ENCODE assay signal across 11 mouse cellular contexts in genomic region chr12:118186881-118187489, GRCm38 (mm10). TPM values are rescaled to one million over a fixed set of nuclear protein-coding genes. Genes with fewer than 3 reads are reported as not detected.
DNase-seq lines count a peak whose midpoint lies in the region; ATAC-seq and TF ChIP-seq lines count a peak whose summit lies in the region.
"Had no signal": no experiment of that assay in that cellular context is flagged by ENCODE, and none has a peak within 500 bp of the region (broad histone marks: within the 10 kb centered on the region; RNA-seq: fewer than 3 reads in every experiment).

No protein-coding gene starts in this region.

- H3K4me1 ChIP-seq in forebrain, embryonic 12.5 days = peaks cover 13% of the 10 kb centered on the region
- no peaks in the 10 kb centered on the region for H3K4me1 ChIP-seq in forebrain, postnatal 0 days (ENCODE audit: insufficient read depth)
- peaks cover 10% of the 10 kb centered on the region for H3K4me1 ChIP-seq in midbrain, embryonic 12.5 days
- H3K4me1 ChIP-seq in midbrain, embryonic 16.5 days (ENCODE audit: control insufficient read depth, insufficient read depth, low read length) = no peaks in the 10 kb centered on the region
- peaks cover 19% of the 10 kb centered on the region for H3K4me1 ChIP-seq in intestine, embryonic 14.5 days (replicated peaks; ENCODE audit: control insufficient read depth, insufficient read depth, low read length)
- peaks cover 14% of the 10 kb centered on the region for H3K4me1 ChIP-seq in stomach, embryonic 16.5 days (ENCODE audit: control insufficient read depth, insufficient read depth, low read length)
- H3K4me1 ChIP-seq: embryonic facial prominence, embryonic 13.5 days had no signal

- H3K27ac ChIP-seq in forebrain, embryonic 12.5 days = no peak overlapping the region
- no peak overlapping the region for H3K27ac ChIP-seq in forebrain, postnatal 0 days (ENCODE audit: low read depth, low read length)
- H3K27ac ChIP-seq in midbrain, embryonic 12.5 days (replicated peaks) = no peak overlapping the region
- H3K27ac ChIP-seq in midbrain, embryonic 16.5 days (ENCODE audit: low read length) = no peak overlapping the region
- H3K27ac ChIP-seq in intestine, embryonic 14.5 days (ENCODE audit: low read depth) = peak overlapping the region; percentile 51; the same call in 1 of the 2 replicates
- H3K27ac ChIP-seq in stomach, embryonic 16.5 days (ENCODE audit: low read length) = peak overlapping the region; percentile 24
- H3K27ac ChIP-seq: embryonic facial prominence, embryonic 13.5 days had no signal

- H3K4me3 ChIP-seq in forebrain, embryonic 12.5 days (replicated peaks) = no peak overlapping the region
- H3K4me3 ChIP-seq in forebrain, postnatal 0 days (ENCODE audit: low read depth, low read length) = no peak overlapping the region
- H3K4me3 ChIP-seq in midbrain, embryonic 12.5 days = no peak overlapping the region
- H3K4me3 ChIP-seq in midbrain, embryonic 16.5 days (ENCODE audit: low read depth, low read length) = no peak overlapping the region
- H3K4me3 ChIP-seq in intestine, embryonic 14.5 days (ENCODE audit: low read depth, low read length) = no peak overlapping the region
- no peak overlapping the region for H3K4me3 ChIP-seq in stomach, embryonic 16.5 days (replicated peaks; ENCODE audit: low read length)
- H3K4me3 ChIP-seq: embryonic facial prominence, embryonic 13.5 days had no signal

- no peak for TF ChIP-seq CTCF in forebrain, postnatal 0 days (IDR thresholded peaks at IDR 0.05; ENCODE audit: low read depth)

- H3K9ac ChIP-seq in forebrain, embryonic 12.5 days = no peak overlapping the region
- H3K9ac ChIP-seq in forebrain, postnatal 0 days = no peak overlapping the region
- no peak overlapping the region for H3K9ac ChIP-seq in midbrain, embryonic 12.5 days (replicated peaks)
- no peak overlapping the region for H3K9ac ChIP-seq in midbrain, embryonic 16.5 days (ENCODE audit: low read depth, low read length)
- H3K9ac ChIP-seq in intestine, embryonic 14.5 days (ENCODE audit: low read length) = no peak overlapping the region
- no peak overlapping the region for H3K9ac ChIP-seq in stomach, embryonic 16.5 days (ENCODE audit: low read length)
- H3K9ac ChIP-seq: embryonic facial prominence, embryonic 13.5 days had no signal

- 9% methylated on average over 4 of the region's 4 CpGs for WGBS in forebrain, embryonic 12.5 days
- WGBS in forebrain, postnatal 0 days = 10% methylated on average over 4 of the region's 4 CpGs
- WGBS in midbrain, embryonic 12.5 days = 13% methylated on average over 4 of the region's 4 CpGs
- 12% methylated on average over 4 of the region's 4 CpGs for WGBS in midbrain, embryonic 16.5 days
- WGBS in intestine, embryonic 14.5 days = 11% methylated on average over 4 of the region's 4 CpGs
- 19% methylated on average over 4 of the region's 4 CpGs for WGBS in stomach, embryonic 16.5 days

- H3K27me3 ChIP-seq in forebrain, embryonic 12.5 days = peaks cover 27% of the 10 kb centered on the region
- no peaks in the 10 kb centered on the region for H3K27me3 ChIP-seq in forebrain, postnatal 0 days (ENCODE audit: insufficient read depth, low read length)
- H3K27me3 ChIP-seq in midbrain, embryonic 12.5 days = peaks cover 24% of the 10 kb centered on the region
- H3K27me3 ChIP-seq in midbrain, embryonic 16.5 days (ENCODE audit: control insufficient read depth, insufficient read depth, low read depth, low read length) = no peaks in the 10 kb centered on the region; the same call in 1 of the 2 replicates
- peaks cover 4% of the 10 kb centered on the region for H3K27me3 ChIP-seq in intestine, embryonic 14.5 days (replicated peaks; ENCODE audit: control insufficient read depth, insufficient read depth, low read length)
- no peaks in the 10 kb centered on the region for H3K27me3 ChIP-seq in stomach, embryonic 16.5 days (ENCODE audit: control insufficient read depth, insufficient read depth, low read length)

- DNase-seq in forebrain, postnatal 0 days = no peak
- DNase-seq in intestine, embryonic 14.5 days (ENCODE audit: low spot score) = no peak
- no peak for DNase-seq in heart, adult 8-10 months (ENCODE audit: low spot score)
- no peak for DNase-seq in spleen, postnatal 14 days (ENCODE audit: low spot score in 2 of 2)
- DNase-seq: right cerebral cortex, postnatal 14 days had no signal

- peak; percentile 30; the same call in 1 of the 2 replicates for ATAC-seq in forebrain, embryonic 12.5 days (ENCODE audit: low FRiP score)
- no peak for ATAC-seq in forebrain, postnatal 0 days
- peak; percentile 61 for ATAC-seq in midbrain, embryonic 12.5 days (ENCODE audit: low FRiP score, low read depth)
- ATAC-seq in midbrain, embryonic 16.5 days = no peak
- peak; percentile 61 for ATAC-seq in intestine, embryonic 14.5 days (replicated peaks; ENCODE audit: low FRiP score, low TSS enrichment, low read depth)
- ATAC-seq in stomach, embryonic 16.5 days (ENCODE audit: insufficient read depth, low FRiP score) = peak; percentile 69; the same call in 1 of the 2 replicates

- no peak overlapping the region for H3K4me2 ChIP-seq in forebrain, embryonic 12.5 days
- no peak overlapping the region for H3K4me2 ChIP-seq in forebrain, postnatal 0 days (ENCODE audit: low read depth)
- no peak overlapping the region for H3K4me2 ChIP-seq in midbrain, embryonic 12.5 days (replicated peaks)
- H3K4me2 ChIP-seq in midbrain, embryonic 16.5 days (ENCODE audit: low read length) = no peak overlapping the region
- peak overlapping the region; percentile 26 for H3K4me2 ChIP-seq in intestine, embryonic 14.5 days (ENCODE audit: low read length)
- H3K4me2 ChIP-seq in stomach, embryonic 16.5 days (ENCODE audit: low read depth, low read length) = no peak overlapping the region
- H3K4me2 ChIP-seq: embryonic facial prominence, embryonic 13.5 days had no signal

- H3K9me3 ChIP-seq in forebrain, embryonic 12.5 days = no peaks in the 10 kb centered on the region
- H3K9me3 ChIP-seq in forebrain, postnatal 0 days (ENCODE audit: low read length) = no peaks in the 10 kb centered on the region
- no peaks in the 10 kb centered on the region for H3K9me3 ChIP-seq in midbrain, embryonic 12.5 days
- H3K9me3 ChIP-seq in midbrain, embryonic 16.5 days (replicated peaks; ENCODE audit: control insufficient read depth, low read length, poor library complexity, severe bottlenecking) = no peaks in the 10 kb centered on the region
- no peaks in the 10 kb centered on the region for H3K9me3 ChIP-seq in intestine, embryonic 14.5 days (ENCODE audit: control insufficient read depth, low read length)
- no peaks in the 10 kb centered on the region for H3K9me3 ChIP-seq in stomach, embryonic 16.5 days (replicated peaks; ENCODE audit: control insufficient read depth, low read length)
- H3K9me3 ChIP-seq: embryonic facial prominence, embryonic 13.5 days had no signal

- H3K36me3 ChIP-seq in forebrain, embryonic 12.5 days (replicated peaks) = no peaks in the 10 kb centered on the region
- no peaks in the 10 kb centered on the region for H3K36me3 ChIP-seq in forebrain, postnatal 0 days (ENCODE audit: insufficient read depth)
- no peaks in the 10 kb centered on the region for H3K36me3 ChIP-seq in midbrain, embryonic 12.5 days
- no peaks in the 10 kb centered on the region for H3K36me3 ChIP-seq in midbrain, embryonic 16.5 days (ENCODE audit: control insufficient read depth, insufficient read depth, low read length)
- H3K36me3 ChIP-seq in intestine, embryonic 14.5 days (ENCODE audit: control insufficient read depth, insufficient read depth, low read length) = no peaks in the 10 kb centered on the region
- no peaks in the 10 kb centered on the region for H3K36me3 ChIP-seq in stomach, embryonic 16.5 days (ENCODE audit: control insufficient read depth, insufficient read depth, low read length)
- H3K36me3 ChIP-seq: embryonic facial prominence, embryonic 13.5 days had no signal

RNA-seq across cellular contexts. Expression of gene Dnah11, which starts 11.9 kb away (rescaled TPM):
- polyA plus RNA-seq in forebrain, embryonic 12.5 days (2016; fragmentation: Nextera tagmentation; extraction: Ambion mirVana) = 0.15 and 0.81 TPM in 2 replicates
- total RNA-seq in forebrain, postnatal 0 days (2014; rRNA removed) = 0.77 and 1.9 TPM in 2 replicates
- polyA plus RNA-seq in forebrain, postnatal 0 days (2015; fragmentation: Nextera tagmentation; extraction: Ambion mirVana) = 0.17 and 0.23 TPM in 2 replicates
- polyA plus RNA-seq in midbrain, embryonic 12.5 days (2016; fragmentation: Nextera tagmentation; extraction: Ambion mirVana) = 0.08 and 0.19 TPM in 2 replicates
- polyA plus RNA-seq in midbrain, embryonic 16.5 days (2015; fragmentation: Nextera tagmentation; extraction: Ambion mirVana) = 0.19 and 0.46 TPM in 2 replicates
- polyA plus RNA-seq in intestine, embryonic 14.5 days (2014; fragmentation: Nextera tagmentation; extraction: Ambion mirVana) = 0.32 and 0.60 TPM in 2 replicates
- 0.05 and 0.14 TPM in 2 replicates for polyA plus RNA-seq in stomach, embryonic 16.5 days (2015; fragmentation: Nextera tagmentation; extraction: Ambion mirVana)
- total RNA-seq in heart, adult 8-10 months (2022) = under 1 TPM in 1 of 4 experiments, not detected in 3; 0.03 TPM
- total RNA-seq: megakaryocyte, adult 5-6 weeks had no signal

Comparison
In these comparisons a context has a peak if more than half of its experiments do, and no peak if none do; other contexts are left out.
1. ATAC-seq: peak in forebrain, embryonic 12.5 days (single experiment), midbrain, embryonic 12.5 days (single experiment), intestine, embryonic 14.5 days (single experiment) and stomach, embryonic 16.5 days (single experiment); none in forebrain, postnatal 0 days (single experiment) and midbrain, embryonic 16.5 days (single experiment).
2. H3K27ac ChIP-seq: peak in intestine, embryonic 14.5 days (single experiment) and stomach, embryonic 16.5 days (single experiment); none in forebrain, embryonic 12.5 days (single experiment), forebrain, postnatal 0 days (single experiment), midbrain, embryonic 12.5 days (single experiment) and midbrain, embryonic 16.5 days (single experiment).